Mouse (Mus musculus): ENCODE results near the gene Slc35b2.

- TF ChIP-seq EP300 (IDR thresholded peaks at IDR 0.05; ENCODE audit: low read depth) (no peak), CTCF (IDR thresholded peaks at IDR 0.05; ENCODE audit: low read depth) (no peak)
Observed at GRCm38 (mm10) chr17:45589844-45590243, 26.2 kb downstream of the Slc35b2 start.
